Mouse (Mus musculus): ENCODE results near the gene Cacna2d3.

- TF ChIP-seq EP300 (IDR thresholded peaks at IDR 0.05; ENCODE audit: insufficient read depth, low read depth, low read length) (no peak), CTCF (IDR thresholded peaks at IDR 0.05) (no peak), POLR2A (IDR thresholded peaks at IDR 0.05; ENCODE audit: insufficient read depth, low read depth, low read length) (no peak)
These were observed 495.8 kb downstream of the Cacna2d3 start for GRCm38 (mm10) chr14:29225754-29226365.
